Mouse (Mus musculus) midbrain, embryonic 14.5 days (tissue): ENCODE measurements around the gene Trp53rka. TPM values are rescaled to one million over a fixed set of nuclear protein-coding genes. Genes with fewer than 3 reads are reported as not detected.

ENCODE experiments used
- ATAC-seq: fragments of 200-750 bp; cut with Nextera tagmentation; 2 replicates; pipeline ENCODE4 v1.8.0; 2017; ENCODE audit warnings: moderate number of reproducible peaks, moderate library complexity; ENCODE audit not compliant: low FRiP score, low TSS enrichment
- DNase-seq: peaks from one replicate; pipeline ENCODE4 v3.0.0-alpha.2; 2015
- H3K27ac ChIP-seq: fragments of 300-500 bp; sonication (generic); replicated peaks from 2 replicates; pipeline ENCODE4 v1.5.1; 2014; ENCODE audit warnings: mild to moderate bottlenecking, low read depth, low read length, moderate library complexity
- H3K27me3 ChIP-seq: fragments of 300-500 bp; sonication (generic); 2 replicates; pipeline ENCODE4 v1.6.1; 2014; ENCODE audit warnings: low read length, control low read depth, mixed read lengths; ENCODE audit not compliant: control insufficient read depth, insufficient read depth
- H3K36me3 ChIP-seq: fragments of 300-500 bp; sonication (generic); 2 replicates; pipeline ENCODE4 v1.6.1; 2014; ENCODE audit warnings: low read length, control low read depth; ENCODE audit not compliant: control insufficient read depth, insufficient read depth
- H3K4me1 ChIP-seq: fragments of 300-500 bp; sonication (generic); 2 replicates; pipeline ENCODE4 v1.6.1; 2014; ENCODE audit warnings: mild to moderate bottlenecking, antibody characterized with exemption, low read length, control low read depth; ENCODE audit not compliant: control insufficient read depth, insufficient read depth
- H3K4me2 ChIP-seq: fragments of 300-500 bp; sonication (generic); 2 replicates; pipeline ENCODE4 v1.6.1; 2014; ENCODE audit warnings: mild to moderate bottlenecking, low read length, moderate library complexity
- H3K4me3 ChIP-seq: fragments of 300-500 bp; sonication (generic); replicated peaks from 2 replicates; pipeline ENCODE4 v1.5.1; 2014; ENCODE audit warnings: low read depth, low read length
- H3K9ac ChIP-seq: fragments of 300-500 bp; sonication (generic); replicated peaks from 2 replicates; pipeline ENCODE4 v1.6.1; 2014; ENCODE audit warnings: mild to moderate bottlenecking, low read length, moderate library complexity
- H3K9me3 ChIP-seq: fragments of 300-500 bp; sonication (generic); 2 replicates; pipeline ENCODE4 v1.6.1; 2016; ENCODE audit warnings: low read length, control low read depth, mixed read lengths; ENCODE audit not compliant: control insufficient read depth
- WGBS: fragments of 180-500 bp; shearing (Covaris S2); extraction: QIAGEN DNeasy Blood & Tissue Kit; methylation state at CpG from one replicate; pipeline ENCODE4 v1.1.7; 2014; 5-methylcytosine and 5-hydroxymethylcytosine counted together
- polyA plus RNA-seq: library from polyadenylated mRNA; unstranded; fragments of >200 nt; fragmentation: Nextera tagmentation; extraction: Ambion mirVana; gene quantifications from 2 replicates; pipeline ENCODE4 v1.2.1, GENCODE M21; 2014

Trp53rka gene
- polyA plus RNA-seq, 1 experiment from 2014 or later = 42.8 TPM

- DNase-seq (no peak), ATAC-seq (no peak)
- Histone ChIP-seq H3K27me3 (no peaks in the 10 kb centered on the region), H3K9ac (no peak overlapping the region), H3K4me1 (no peaks in the 10 kb centered on the region), H3K9me3 (no peaks in the 10 kb centered on the region), H3K36me3 (no peaks in the 10 kb centered on the region), H3K27ac (no peak overlapping the region), H3K4me3 (no peak overlapping the region), H3K4me2 (no peak overlapping the region)
- WGBS = 81% methylated on average over 12 of the region's 12 CpGs
Observed at GRCm38 (mm10) chr2:165452730-165453693, 40.1 kb downstream of the Trp53rka start.

- WGBS = 85% methylated on average over 9 of the region's 9 CpGs
Observed at GRCm38 (mm10) chr2:165448475-165448874, 44.6 kb downstream of the Trp53rka start.

GRCm38 (mm10) chr2:165444861-165445260 is 48.3 kb downstream of the Trp53rka start:
- ATAC-seq = no peak
- WGBS = 90% methylated on average over 3 of the region's 3 CpGs
- H3K27me3 ChIP-seq = no peaks in the 10 kb centered on the region
- no peaks in the 10 kb centered on the region for H3K36me3 ChIP-seq
- no peaks in the 10 kb centered on the region for H3K9me3 ChIP-seq
- DNase-seq = no peak
- H3K9ac ChIP-seq = no peak overlapping the region
- no peak overlapping the region for H3K4me2 ChIP-seq
- H3K27ac ChIP-seq = no peak overlapping the region
- no peaks in the 10 kb centered on the region for H3K4me1 ChIP-seq
- H3K4me3 ChIP-seq = no peak overlapping the region

More at GRCm38 (mm10) chr2:165448475-165448874, 44.6 kb downstream of the Trp53rka start:
- Histone ChIP-seq H3K4me3 (no peak overlapping the region), H3K27me3 (no peaks in the 10 kb centered on the region), H3K27ac (no peak overlapping the region), H3K36me3 (no peaks in the 10 kb centered on the region), H3K9ac (no peak overlapping the region), H3K4me1 (no peaks in the 10 kb centered on the region), H3K9me3 (no peaks in the 10 kb centered on the region), H3K4me2 (no peak overlapping the region)
- no peak for DNase-seq
- ATAC-seq = no peak

- Histone ChIP-seq H3K9ac (no peak overlapping the region), H3K27ac (no peak overlapping the region), H3K4me1 (no peaks in the 10 kb centered on the region), H3K27me3 (no peaks in the 10 kb centered on the region), H3K4me2 (no peak overlapping the region), H3K4me3 (no peak overlapping the region), H3K9me3 (no peaks in the 10 kb centered on the region), H3K36me3 (no peaks in the 10 kb centered on the region)
- 82% methylated on average over 10 of the region's 10 CpGs for WGBS
- ATAC-seq (no peak), DNase-seq (peak; percentile 24)
Observed at GRCm38 (mm10) chr2:165442981-165443380, 50.1 kb downstream of the Trp53rka start.

GRCm38 (mm10) chr2:165441613-165442012 is 51.5 kb downstream of the Trp53rka start:
- no peak overlapping the region for H3K27ac ChIP-seq
- H3K4me2 ChIP-seq = no peak overlapping the region
- DNase-seq (no peak), ATAC-seq (no peak)
- no peak overlapping the region for H3K4me3 ChIP-seq
- H3K9ac ChIP-seq = no peak overlapping the region
- H3K27me3 ChIP-seq = no peaks in the 10 kb centered on the region
- H3K36me3 ChIP-seq = no peaks in the 10 kb centered on the region
- no peaks in the 10 kb centered on the region for H3K9me3 ChIP-seq
- 74% methylated on average over 4 of the region's 4 CpGs for WGBS
- no peaks in the 10 kb centered on the region for H3K4me1 ChIP-seq

Other genes starting within 250 kb of the Trp53rka start
- 60.8 and 65.2 TPM in 2 replicates for gene Slc35c2, start 205.5 kb downstream of the Trp53rka start, polyA plus RNA-seq
- 92.3 and 109 TPM in 2 replicates for gene Elmo2, start 166.8 kb downstream of the Trp53rka start, polyA plus RNA-seq
- 8.4 and 10.8 TPM in 2 replicates for gene Zfp663, start 124.6 kb downstream of the Trp53rka start, polyA plus RNA-seq
- gene Zfp334, start 105.1 kb downstream of the Trp53rka start, polyA plus RNA-seq = 11.7 and 15.7 TPM in 2 replicates
- gene Ocstamp, start 92.9 kb downstream of the Trp53rka start, polyA plus RNA-seq = 0.08 TPM in 1 of 2 replicates, not detected in the other
- gene Slc13a3, start 20.1 kb downstream of the Trp53rka start, polyA plus RNA-seq = 3.9 and 5.5 TPM in 2 replicates
- gene Slc2a10, start 10.5 kb upstream of the Trp53rka start, polyA plus RNA-seq = 0.94 and 1.8 TPM in 2 replicates
- gene Eya2, start 101.7 kb upstream of the Trp53rka start, polyA plus RNA-seq = 3.2 and 3.9 TPM in 2 replicates